Mouse (Mus musculus): ENCODE measurements around the gene Kdm4d. TPM values are rescaled to one million over a fixed set of nuclear protein-coding genes. Genes with fewer than 3 reads are reported as not detected.

Gene Kdm4d
- 0.02 TPM for polyA plus RNA-seq (2012; fragmentation: generic; extraction: Trizol)
- long read RNA-seq, experiment 1, result 0 reads
- long read RNA-seq, experiment 2, result 0 reads

- no peaks in the 10 kb centered on the region for H3K27me3 ChIP-seq (ENCODE audit: control insufficient read depth, insufficient read depth, insufficient read length)
- H3K79me3 ChIP-seq (ENCODE audit: low read depth), result peaks cover 13% of the 10 kb centered on the region
- peaks cover 20% of the 10 kb centered on the region for H3K79me2 ChIP-seq (ENCODE audit: control insufficient read depth, insufficient read depth)
- peaks cover 33% of the 10 kb centered on the region for H3K36me3 ChIP-seq (ENCODE audit: control insufficient read depth, insufficient read depth)
- TF ChIP-seq MYOD1 (IDR thresholded peaks at IDR 0.05; ENCODE audit: control insufficient read depth, insufficient read length, low read depth) (no peak), FOSL1 (IDR thresholded peaks at IDR 0.05; ENCODE audit: insufficient read depth, low read length, poor library complexity, severe bottlenecking) (no peak), MAX (IDR thresholded peaks at IDR 0.05) (peak; percentile 51), MYOG (IDR thresholded peaks at IDR 0.05; ENCODE audit: control insufficient read depth, extremely low read depth, insufficient read length) (no peak), CEBPB (IDR thresholded peaks at IDR 0.05; ENCODE audit: low read depth) (no peak), USF1 (IDR thresholded peaks at IDR 0.05; ENCODE audit: low read depth) (no peak), CTCF (IDR thresholded peaks at IDR 0.05; ENCODE audit: control insufficient read depth, insufficient read depth, insufficient read length) (no peak)
- peak within 1 kb of the TSS; percentile 80 for H3K4me3 ChIP-seq (ENCODE audit: insufficient read depth, poor library complexity, severe bottlenecking)
- H3ac ChIP-seq (ENCODE audit: control insufficient read depth, insufficient read length, low read depth), result peak within 1 kb of the TSS; percentile 83
Observed at GRCm38 (mm10) chr9:14500023-14500915, at the start of gene Kdm4d, which contains the start of gene Cwc15. TSS of gene Kdm4d (minus strand) at chr9:14500482. TSS of gene Cwc15 (plus strand) at chr9:14500617.

GRCm38 (mm10) chr9:14548366-14548761 lies 48.1 kb upstream of the Kdm4d start:
- Histone ChIP-seq H3K36me3 (ENCODE audit: control insufficient read depth, insufficient read depth) (peaks cover 26% of the 10 kb centered on the region), H3ac (ENCODE audit: control insufficient read depth, insufficient read length, low read depth) (no peak overlapping the region), H3K27me3 (ENCODE audit: control insufficient read depth, insufficient read depth, insufficient read length) (no peaks in the 10 kb centered on the region), H3K4me3 (ENCODE audit: insufficient read depth, poor library complexity, severe bottlenecking) (no peak overlapping the region), H3K79me3 (ENCODE audit: low read depth) (no peaks in the 10 kb centered on the region), H3K79me2 (ENCODE audit: control insufficient read depth, insufficient read depth) (no peaks in the 10 kb centered on the region)
- TF ChIP-seq MYOD1 (IDR thresholded peaks at IDR 0.05; ENCODE audit: control insufficient read depth, insufficient read length, low read depth) (no peak), FOSL1 (IDR thresholded peaks at IDR 0.05; ENCODE audit: insufficient read depth, low read length, poor library complexity, severe bottlenecking) (no peak), MYOG (IDR thresholded peaks at IDR 0.05; ENCODE audit: control insufficient read depth, extremely low read depth, insufficient read length) (no peak), USF1 (IDR thresholded peaks at IDR 0.05; ENCODE audit: low read depth) (no peak), CEBPB (IDR thresholded peaks at IDR 0.05; ENCODE audit: low read depth) (no peak), CTCF (IDR thresholded peaks at IDR 0.05; ENCODE audit: control insufficient read depth, insufficient read depth, insufficient read length) (no peak), MAX (IDR thresholded peaks at IDR 0.05) (no peak)

GRCm38 (mm10) chr9:14547584-14548365 lies 47.5 kb upstream of the Kdm4d start:
- H3K79me2 ChIP-seq (ENCODE audit: control insufficient read depth, insufficient read depth), result no peaks in the 10 kb centered on the region
- H3ac ChIP-seq (ENCODE audit: control insufficient read depth, insufficient read length, low read depth), result no peak overlapping the region
- no peak for TF ChIP-seq CEBPB (IDR thresholded peaks at IDR 0.05; ENCODE audit: low read depth)
- no peak for TF ChIP-seq MYOD1 (IDR thresholded peaks at IDR 0.05; ENCODE audit: control insufficient read depth, insufficient read length, low read depth)
- no peak for TF ChIP-seq USF1 (IDR thresholded peaks at IDR 0.05; ENCODE audit: low read depth)
- TF ChIP-seq MYOG (IDR thresholded peaks at IDR 0.05; ENCODE audit: control insufficient read depth, extremely low read depth, insufficient read length), result no peak
- TF ChIP-seq CTCF (IDR thresholded peaks at IDR 0.05; ENCODE audit: control insufficient read depth, insufficient read depth, insufficient read length), result no peak
- TF ChIP-seq MAX (IDR thresholded peaks at IDR 0.05), result no peak
- TF ChIP-seq FOSL1 (IDR thresholded peaks at IDR 0.05; ENCODE audit: insufficient read depth, low read length, poor library complexity, severe bottlenecking), result no peak
- no peaks in the 10 kb centered on the region for H3K27me3 ChIP-seq (ENCODE audit: control insufficient read depth, insufficient read depth, insufficient read length)
- no peaks in the 10 kb centered on the region for H3K79me3 ChIP-seq (ENCODE audit: low read depth)
- no peak overlapping the region for H3K4me3 ChIP-seq (ENCODE audit: insufficient read depth, poor library complexity, severe bottlenecking)
- peaks cover 26% of the 10 kb centered on the region for H3K36me3 ChIP-seq (ENCODE audit: control insufficient read depth, insufficient read depth)

GRCm38 (mm10) chr9:14544034-14544757 lies 43.9 kb upstream of the Kdm4d start:
- Histone ChIP-seq H3K27me3 (ENCODE audit: control insufficient read depth, insufficient read depth, insufficient read length) (no peaks in the 10 kb centered on the region), H3K4me3 (ENCODE audit: insufficient read depth, poor library complexity, severe bottlenecking) (no peak overlapping the region), H3ac (ENCODE audit: control insufficient read depth, insufficient read length, low read depth) (no peak overlapping the region), H3K36me3 (ENCODE audit: control insufficient read depth, insufficient read depth) (peaks cover 12% of the 10 kb centered on the region), H3K79me3 (ENCODE audit: low read depth) (no peaks in the 10 kb centered on the region), H3K79me2 (ENCODE audit: control insufficient read depth, insufficient read depth) (no peaks in the 10 kb centered on the region)
- TF ChIP-seq MYOD1 (IDR thresholded peaks at IDR 0.05; ENCODE audit: control insufficient read depth, insufficient read length, low read depth), result no peak
- no peak for TF ChIP-seq USF1 (IDR thresholded peaks at IDR 0.05; ENCODE audit: low read depth)
- TF ChIP-seq FOSL1 (IDR thresholded peaks at IDR 0.05; ENCODE audit: insufficient read depth, low read length, poor library complexity, severe bottlenecking), result no peak

- Histone ChIP-seq H3K4me3 (ENCODE audit: insufficient read depth, poor library complexity, severe bottlenecking) (no peak overlapping the region), H3K79me3 (ENCODE audit: low read depth) (no peaks in the 10 kb centered on the region), H3K27me3 (ENCODE audit: control insufficient read depth, insufficient read depth, insufficient read length) (no peaks in the 10 kb centered on the region), H3K36me3 (ENCODE audit: control insufficient read depth, insufficient read depth) (peaks cover 1% of the 10 kb centered on the region), H3ac (ENCODE audit: control insufficient read depth, insufficient read length, low read depth) (no peak overlapping the region), H3K79me2 (ENCODE audit: control insufficient read depth, insufficient read depth) (no peaks in the 10 kb centered on the region)
- TF ChIP-seq CEBPB (IDR thresholded peaks at IDR 0.05; ENCODE audit: low read depth) (peak; percentile 53), MYOG (IDR thresholded peaks at IDR 0.05; ENCODE audit: control insufficient read depth, extremely low read depth, insufficient read length) (no peak)
Observed at GRCm38 (mm10) chr9:14534833-14535456, 34.7 kb upstream of the Kdm4d start.
